Mouse (Mus musculus) ES-Bruce4 (cell line): ENCODE data around the gene Adgre5.

Experiments
- CTCF ChIP-seq: IDR thresholded peaks from one replicate; pipeline ENCODE4 v1.8.1; 2011; ENCODE audit warnings: low read depth, low read length
- POLR2A ChIP-seq: IDR thresholded peaks from one replicate; pipeline ENCODE4 v1.8.1; 2011; ENCODE audit warnings: low read length; ENCODE audit not compliant: insufficient read depth

GRCm38 (mm10) chr8:83716563-83716962 lies 24.6 kb downstream of the Adgre5 start:
- TF ChIP-seq POLR2A (no peak), CTCF (no peak)
